Mouse (Mus musculus): ENCODE data around the gene Carmil1. TPM values are rescaled to one million over a fixed set of nuclear protein-coding genes. Genes with fewer than 3 reads are reported as not detected.
"Not testable (repeated sequence)": the region's sequence is repeated elsewhere in the genome, so short reads cannot be mapped to it uniquely, and the experiment has no call there.

Gene Carmil1
- total RNA-seq, 4 experiments from 2014 or later: 28.4 to 37.9 (median 31.1) TPM

DNA sequence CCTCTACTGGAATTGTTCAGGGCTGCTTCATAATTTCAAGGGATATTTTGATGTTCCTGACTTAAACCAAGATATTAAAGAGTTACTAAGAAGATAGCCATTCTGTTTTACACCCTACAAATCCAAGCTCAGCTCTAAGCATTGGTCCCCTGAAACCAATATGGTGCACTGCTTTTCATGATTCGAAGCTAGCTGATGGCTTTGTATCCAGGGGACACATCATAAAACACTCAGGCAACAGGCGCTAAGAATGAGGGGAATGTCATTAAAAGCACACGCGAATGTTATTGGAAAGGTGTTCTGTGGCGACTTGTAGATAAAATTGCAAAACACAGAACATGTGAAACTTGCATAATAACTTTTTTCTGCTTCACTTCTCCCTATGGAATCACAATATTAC is 174.8 kb downstream of the Carmil1 start:
- no peak for DNase-seq (ENCODE audit: low spot score in 2 of 2)

DNA sequence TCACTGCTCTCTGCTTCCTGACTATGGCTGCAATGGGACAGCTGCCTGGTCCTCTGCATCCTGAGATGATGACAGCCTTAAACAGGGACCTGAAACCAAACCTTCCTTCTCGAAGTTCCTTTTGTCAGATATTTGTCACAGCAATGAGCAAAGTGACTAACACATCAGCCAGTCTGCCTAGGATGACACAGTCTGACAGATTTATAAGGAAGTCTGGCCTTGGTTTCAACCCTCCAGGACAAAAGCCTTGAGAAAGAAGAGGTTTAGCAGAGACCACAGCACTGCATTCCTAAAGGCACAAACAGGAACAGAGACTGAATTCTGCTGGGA is 175.3 kb downstream of the Carmil1 start:
- no peak for DNase-seq (ENCODE audit: low spot score in 2 of 2)

DNA sequence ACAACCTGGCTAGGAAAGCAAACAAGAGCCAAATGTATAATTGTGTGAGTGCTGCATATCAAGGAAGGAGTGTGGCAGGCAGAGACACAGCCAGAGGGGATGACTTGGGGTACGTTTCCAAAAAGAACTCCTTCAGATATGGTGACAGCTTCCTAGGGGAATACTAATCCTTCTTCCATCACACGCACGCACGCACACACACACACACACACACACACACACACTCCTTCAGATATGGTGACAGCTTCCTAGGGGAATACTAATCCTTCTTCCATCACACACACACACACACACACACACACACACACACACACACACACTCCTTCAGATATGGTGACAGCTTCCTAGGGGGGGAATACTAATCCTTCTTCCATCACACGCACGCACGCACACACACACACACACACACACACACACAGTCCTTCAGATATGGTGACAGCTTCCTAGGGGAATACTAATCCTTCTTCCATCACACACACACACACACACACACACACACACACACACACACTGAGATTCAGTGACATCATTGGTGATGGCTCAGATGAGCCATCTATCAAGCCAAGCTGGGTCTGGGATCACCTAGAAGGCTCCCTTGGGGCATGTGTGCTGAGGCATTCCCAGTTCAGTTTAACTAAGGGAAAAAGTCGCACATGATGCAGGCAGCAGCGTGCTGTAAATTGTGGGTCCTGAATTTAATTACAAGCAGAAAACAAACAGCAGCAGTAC is 175.8 kb downstream of the Carmil1 start:
- DNase-seq (ENCODE audit: low spot score in 2 of 2): not testable (repeated sequence)

DNA sequence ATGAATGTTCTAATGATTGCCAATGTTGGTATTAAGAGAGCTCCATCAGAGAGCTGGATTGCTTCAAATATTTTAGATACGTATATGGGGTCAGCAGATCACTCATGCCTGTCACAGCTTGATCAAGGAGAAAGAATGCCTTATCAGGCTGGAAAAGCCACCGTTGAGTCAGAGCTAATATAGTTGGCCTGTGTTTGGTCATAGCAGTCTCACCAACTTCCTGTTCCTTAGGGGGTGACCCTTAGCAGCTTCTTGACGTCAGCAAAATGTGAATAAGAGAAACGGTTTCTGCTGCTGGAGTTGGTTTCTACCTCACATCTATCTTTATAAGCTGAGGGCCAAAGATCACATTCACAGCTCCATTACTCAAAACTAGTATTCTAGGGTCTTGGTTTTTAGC is 176.6 kb downstream of the Carmil1 start:
- no peak for DNase-seq (ENCODE audit: low spot score in 2 of 2)

DNA sequence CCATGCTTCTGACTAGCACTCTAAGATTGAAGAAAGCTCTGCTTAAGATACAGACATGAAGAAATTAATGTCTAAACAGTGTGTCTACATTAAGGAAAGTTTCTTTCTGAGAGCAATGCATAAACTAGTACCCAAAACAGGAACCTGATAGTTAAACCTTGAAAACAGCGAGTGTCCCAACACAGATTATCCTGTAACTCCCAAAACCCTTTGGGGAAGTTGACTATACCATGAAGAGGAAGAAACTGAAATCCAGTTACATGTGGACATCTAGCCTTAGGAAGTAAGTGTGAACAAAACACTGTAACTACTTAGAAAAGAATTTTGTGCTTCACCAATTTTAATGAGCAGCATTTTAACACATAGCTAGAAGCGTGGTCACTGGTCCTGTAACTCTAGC is 177.4 kb downstream of the Carmil1 start:
- no peak for DNase-seq (ENCODE audit: low spot score in 2 of 2)

DNA sequence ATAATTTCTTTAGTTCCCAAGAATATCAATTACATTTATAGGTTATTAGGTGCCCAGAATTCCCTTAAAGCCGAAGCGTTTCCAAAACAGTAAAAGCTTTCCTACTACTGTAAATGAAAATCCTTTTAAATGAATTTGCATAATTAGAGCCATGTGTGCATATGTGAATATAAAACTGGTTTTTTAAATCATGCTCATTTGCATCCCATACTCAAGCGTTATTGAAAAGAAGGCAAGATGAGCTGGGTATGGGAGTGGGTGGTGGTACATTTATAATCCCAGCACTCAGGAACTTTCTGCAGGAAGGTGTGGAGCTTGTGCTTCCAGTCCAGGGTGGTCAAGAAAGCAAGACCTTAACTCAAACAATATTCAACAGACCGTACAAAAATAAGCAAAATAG is 178.3 kb downstream of the Carmil1 start:
- DNase-seq (ENCODE audit: low spot score in 2 of 2): no peak

DNA sequence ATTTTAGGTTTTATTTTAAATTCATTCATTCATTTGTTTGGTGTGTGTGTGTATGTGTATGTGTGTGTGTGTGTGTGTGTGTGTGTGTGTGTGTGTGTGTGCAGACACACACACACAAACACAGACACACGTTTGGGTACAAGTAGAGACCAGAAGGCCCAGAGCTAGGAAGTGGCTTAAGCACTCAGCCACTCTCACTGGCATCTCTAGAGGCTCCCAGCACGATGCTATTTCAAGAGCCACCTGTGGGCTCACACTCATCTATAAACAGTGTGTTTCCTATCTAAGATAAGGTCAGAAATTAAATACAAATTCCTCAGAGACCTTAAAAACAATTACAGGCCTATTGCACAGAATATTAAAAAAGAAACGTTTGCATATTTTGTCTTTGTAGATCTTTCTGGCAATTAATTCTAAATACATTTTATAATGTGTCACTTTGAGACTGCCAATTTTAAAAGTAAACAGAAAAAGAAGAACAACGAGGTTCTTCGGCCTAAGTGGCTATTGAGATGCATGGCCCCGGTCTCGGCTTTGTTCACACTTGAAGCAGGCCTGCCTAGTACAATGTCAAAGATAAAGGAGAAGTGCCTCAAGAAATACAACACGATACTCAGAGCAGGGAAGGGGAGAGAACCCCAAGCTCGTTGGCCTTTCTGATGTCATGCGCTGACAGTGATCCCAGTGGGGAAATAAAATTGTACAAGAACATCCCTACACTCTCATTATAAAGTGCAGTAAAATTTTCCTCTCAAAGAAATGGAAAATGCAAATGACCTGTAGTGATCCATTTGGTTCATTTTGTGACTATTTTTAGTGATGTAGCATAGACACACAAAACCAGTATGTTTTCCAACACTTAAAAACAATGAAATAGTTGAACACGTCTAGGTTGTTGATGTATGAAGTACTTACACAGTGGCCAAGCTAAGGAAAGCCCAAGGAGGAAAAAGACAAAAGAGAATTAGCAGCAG is 179.2 kb downstream of the Carmil1 start:
- no peak for DNase-seq (ENCODE audit: low spot score in 2 of 2)

DNA sequence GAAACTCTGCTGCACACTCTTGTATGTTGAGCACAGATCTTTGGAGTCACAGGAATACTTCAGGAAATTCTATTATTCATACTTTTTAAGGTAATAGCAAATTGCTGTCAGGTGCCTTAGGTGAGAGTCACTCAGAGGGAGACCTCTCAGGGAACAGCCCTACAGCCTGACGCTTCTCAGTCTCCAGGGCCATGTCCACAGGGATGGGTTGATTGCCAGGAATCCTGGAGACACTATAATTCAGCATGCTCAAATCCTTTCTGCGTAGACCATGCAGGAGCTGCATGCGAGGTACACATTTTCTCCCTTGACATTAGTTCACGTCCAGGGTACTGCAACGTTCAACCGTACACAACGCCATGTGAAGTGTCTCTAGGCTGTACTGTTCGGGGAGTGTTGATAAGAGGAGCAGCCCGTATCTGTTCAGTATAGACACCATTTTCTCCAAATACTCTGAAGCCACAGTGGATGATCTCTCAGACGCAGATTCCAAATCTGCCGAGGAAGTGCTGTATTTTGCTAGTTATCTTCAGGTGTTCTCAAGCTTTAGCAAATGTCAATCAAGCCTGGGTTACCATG is 180.0 kb downstream of the Carmil1 start:
- no peak for DNase-seq (ENCODE audit: low spot score in 2 of 2)

DNA sequence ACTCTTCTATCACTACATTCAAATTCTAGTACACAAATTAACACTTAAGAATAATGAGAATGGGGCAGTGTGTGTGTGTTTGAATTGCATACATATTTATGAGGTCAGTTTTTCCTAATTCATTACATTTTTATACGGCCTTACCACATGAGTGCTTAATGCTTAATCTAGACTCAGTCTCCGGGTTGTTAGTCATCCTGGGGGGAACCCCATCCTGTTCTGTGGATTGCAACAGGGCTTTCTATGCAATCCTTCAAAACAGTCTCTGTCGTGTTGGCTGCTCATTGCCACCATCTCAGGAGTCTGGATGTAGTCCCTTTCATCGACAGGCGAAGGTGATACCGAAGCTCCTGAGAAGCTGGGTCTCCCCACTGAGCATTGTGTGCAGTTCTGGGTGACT is 184.0 kb downstream of the Carmil1 start:
- DNase-seq (ENCODE audit: low spot score in 2 of 2): no peak

DNA sequence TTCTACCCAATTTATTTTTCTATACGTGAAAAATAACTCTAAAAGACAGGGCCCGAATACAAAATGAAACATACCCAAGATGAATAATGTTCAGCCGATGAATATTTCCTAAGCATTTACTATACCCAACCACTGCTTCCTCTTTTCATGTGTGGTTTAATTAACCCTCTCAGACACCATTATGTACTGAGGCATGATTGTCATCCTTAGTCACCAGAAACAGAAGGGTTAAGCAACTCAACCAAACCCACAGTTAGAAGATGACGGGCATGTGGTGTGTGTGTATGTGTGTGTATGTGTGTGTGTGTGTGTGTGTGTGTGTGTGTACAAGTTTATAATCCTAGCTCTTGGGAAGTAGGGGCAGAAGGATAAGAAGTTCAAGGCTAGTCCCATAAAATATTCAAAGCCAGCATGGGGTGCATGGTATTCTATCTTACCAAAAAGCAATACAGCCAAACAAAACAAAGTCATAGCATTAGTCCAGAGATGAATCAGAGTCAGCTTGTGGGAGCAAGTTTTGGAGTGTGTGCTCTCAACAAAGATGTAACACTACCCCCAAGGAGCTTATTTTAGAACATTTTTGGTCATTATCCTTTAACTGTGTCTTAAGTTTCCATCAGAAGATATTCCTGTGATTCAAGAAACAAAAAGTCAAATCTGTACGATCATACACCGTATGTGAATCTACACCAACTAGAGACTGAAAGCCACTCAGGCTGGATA is 185.6 kb downstream of the Carmil1 start:
- DNase-seq (ENCODE audit: low spot score in 2 of 2): no peak

DNA sequence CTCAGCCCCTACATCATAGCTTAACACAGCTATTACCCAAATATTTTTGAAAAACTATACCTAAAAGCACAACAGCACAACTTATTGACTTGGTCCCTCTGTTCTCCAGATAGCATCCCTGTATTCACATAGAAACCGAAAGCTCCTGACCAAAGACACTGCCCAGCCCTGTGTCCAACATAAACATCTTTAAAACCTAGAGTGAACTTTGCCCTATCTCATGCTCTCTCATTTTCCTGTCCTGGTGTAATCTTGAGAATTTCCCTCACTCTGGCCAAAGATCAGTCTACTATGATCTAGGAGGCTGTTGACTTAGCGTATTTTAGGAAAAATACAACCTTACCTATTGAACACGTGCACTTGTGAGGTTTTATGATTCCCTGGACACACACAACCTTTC is 187.5 kb downstream of the Carmil1 start:
- no peak for DNase-seq (ENCODE audit: low spot score in 2 of 2)

DNA sequence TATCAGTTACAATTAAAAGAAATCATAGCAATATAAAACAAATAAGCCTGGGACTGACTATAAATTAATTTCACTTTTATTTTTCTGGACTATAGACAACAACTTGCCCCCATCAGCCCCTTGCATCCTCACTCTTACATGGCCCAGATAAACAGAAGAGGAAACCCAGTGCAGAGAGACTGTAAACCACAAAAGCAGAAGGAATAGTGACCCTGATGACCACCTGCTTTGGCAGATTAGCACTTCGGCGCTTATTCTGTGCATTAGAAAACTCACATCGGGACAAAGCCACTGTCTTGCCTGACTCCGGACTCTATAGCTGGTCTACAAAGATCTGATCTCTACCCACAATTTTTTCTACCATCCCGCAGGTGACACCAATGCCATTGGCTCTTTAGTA is 188.5 kb downstream of the Carmil1 start:
- DNase-seq (ENCODE audit: low spot score in 2 of 2): no peak

DNA sequence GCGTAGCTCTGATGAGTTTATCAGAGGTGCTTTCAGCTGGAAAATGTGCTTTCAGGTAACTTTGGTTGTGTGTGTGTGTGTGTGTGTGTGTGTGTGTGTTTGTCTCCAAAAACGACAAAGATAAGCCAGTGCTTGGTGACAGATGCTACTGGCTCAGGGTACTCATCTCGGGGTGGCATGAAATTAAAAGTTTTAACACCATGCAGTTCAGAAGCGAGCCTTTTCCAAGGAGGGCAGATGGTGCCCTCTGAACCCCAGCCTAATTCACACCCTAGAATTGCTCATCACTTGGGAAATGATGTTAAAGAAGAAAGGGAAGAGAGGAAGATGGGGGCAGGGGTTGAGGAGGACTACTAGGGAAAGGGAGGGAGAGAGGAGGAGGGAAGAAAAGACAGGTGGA is 198.4 kb downstream of the Carmil1 start:
- DNase-seq (ENCODE audit: low spot score in 2 of 2): no peak

DNA sequence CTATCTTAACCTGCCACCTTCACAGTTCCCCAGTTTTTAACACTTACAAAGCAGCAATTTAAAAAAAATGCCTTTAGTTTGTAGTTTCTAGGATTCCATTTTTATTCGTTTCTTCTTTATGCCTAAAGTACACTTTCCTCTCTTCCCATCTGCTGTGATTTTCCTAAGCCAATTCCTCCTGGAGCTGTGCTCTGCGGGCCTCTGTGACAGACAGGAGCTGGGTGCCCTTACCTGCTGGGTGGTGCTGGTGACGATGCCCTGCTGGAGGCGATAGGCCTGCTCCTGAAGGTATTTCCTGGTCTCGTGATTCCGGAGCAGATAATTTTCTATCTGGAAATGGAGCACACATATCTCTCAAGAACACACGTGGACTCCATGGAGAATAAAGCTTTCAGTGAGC is 198.9 kb downstream of the Carmil1 start:
- DNase-seq (ENCODE audit: low spot score in 2 of 2): no peak

DNA sequence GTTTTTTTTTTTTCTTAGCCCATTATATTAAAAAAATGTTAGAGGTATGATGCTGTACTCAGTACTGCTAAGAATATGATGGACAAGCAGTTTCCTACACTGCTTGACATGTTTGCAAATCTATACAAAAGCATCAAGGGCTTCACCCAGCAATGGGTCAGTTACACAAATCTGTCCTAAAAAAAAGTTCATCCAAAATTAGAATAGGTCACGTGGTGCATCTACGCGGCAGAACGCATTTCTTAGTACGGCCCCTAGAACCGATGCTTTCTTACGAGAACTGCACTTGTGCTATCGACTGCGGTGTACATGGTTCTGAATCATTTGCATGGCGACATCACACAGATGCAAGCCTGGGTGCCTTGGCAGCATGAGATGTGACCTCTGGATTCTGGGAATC is 208.0 kb downstream of the Carmil1 start:
- no peak for DNase-seq (ENCODE audit: low spot score in 2 of 2)

DNA sequence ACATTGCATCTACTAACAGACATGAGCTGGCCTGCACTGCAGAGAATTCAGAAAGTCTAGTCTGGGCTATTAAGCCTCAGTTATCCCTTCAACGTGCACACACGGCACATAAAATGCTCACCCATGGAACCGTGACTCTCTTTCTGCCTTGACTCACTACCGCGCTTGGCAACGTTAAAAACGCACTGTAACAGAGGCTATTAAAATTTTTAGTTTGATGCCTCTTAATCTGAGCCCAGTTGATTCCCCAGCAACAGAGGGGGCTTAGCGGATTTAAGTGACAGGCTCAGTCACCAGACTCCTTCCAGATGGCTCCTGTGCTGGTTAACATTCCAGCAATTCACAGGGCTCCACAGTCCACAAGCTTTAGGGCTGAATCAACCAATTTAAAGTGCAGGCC is 213.0 kb downstream of the Carmil1 start:
- DNase-seq (ENCODE audit: low spot score in 2 of 2): no peak

DNA sequence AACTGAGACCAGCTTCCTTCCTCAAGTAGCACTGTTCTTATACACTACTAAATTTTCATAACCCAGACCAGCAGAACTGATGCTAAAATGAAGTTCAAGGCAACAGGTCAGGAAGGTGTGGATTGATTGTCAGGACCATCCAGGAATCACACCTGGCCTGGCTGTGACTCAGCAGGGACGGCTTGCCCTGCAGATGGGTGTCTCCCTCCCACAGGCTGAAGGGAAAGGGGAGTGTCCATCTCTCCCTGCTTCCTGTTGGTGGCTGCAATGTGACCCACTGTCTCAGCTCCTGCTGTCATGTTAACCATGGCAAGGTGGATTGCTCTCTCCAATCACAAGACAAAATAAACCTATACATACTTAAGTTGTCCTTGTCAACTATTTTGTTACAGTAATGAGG is 215.1 kb downstream of the Carmil1 start:
- no peak for DNase-seq (ENCODE audit: low spot score in 2 of 2)

DNA sequence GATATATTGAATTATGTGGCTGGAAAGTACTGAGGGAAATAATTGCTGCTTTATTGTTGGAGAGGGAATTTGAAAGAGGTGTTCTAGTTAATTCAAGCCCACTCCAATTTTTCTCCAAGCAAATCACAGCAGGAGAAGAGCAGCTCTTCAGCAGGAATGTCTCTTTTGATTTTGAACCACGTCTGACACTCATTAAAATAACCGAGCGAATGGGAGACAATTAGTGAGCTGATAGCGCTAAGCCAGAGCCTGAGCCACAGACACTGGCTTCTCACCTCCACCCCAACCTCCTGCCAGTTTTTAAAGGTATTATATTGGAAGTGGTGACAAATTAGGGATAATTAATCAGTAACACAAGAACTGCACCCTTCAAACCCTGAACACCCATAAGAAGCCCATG is 217.8 kb downstream of the Carmil1 start:
- no peak for DNase-seq (ENCODE audit: low spot score in 2 of 2)

DNA sequence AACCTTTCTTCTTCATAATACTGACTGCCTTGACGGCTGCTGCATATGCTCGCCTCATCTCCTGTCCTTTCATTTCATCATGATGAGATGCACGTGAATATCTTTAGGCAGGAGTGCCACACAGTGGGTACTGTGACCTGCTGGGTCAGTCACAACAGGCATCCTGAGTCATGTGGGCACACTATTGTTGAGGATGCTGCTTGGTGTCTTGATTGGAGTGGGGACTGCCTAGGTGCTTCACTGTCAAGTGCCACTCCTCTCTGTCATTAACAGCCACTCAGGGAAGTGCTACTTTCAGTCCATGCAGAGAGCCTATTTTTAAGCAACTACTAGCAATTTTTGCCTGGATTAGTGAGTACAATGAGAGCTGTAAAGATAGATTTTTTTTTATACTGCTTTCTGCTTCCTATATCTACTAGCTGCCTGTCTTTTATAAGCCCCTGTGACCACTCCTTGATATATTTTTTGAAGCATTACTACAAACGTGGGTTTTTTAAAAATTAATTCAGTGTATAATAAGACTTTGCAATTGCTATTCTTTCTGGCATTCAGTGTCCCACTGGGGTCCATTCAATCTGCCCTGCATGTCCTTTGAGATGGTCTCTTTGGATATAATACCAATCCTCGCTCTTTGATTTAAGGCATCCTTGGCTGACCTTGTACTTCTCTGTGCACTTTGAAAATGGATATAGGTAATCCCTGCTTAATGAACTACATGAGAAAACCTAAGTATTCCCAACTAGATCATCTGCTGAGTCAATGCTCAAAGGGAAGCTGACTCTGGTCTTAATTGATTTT is 225.3 kb downstream of the Carmil1 start:
- DNase-seq (ENCODE audit: low spot score in 2 of 2): no peak

DNA sequence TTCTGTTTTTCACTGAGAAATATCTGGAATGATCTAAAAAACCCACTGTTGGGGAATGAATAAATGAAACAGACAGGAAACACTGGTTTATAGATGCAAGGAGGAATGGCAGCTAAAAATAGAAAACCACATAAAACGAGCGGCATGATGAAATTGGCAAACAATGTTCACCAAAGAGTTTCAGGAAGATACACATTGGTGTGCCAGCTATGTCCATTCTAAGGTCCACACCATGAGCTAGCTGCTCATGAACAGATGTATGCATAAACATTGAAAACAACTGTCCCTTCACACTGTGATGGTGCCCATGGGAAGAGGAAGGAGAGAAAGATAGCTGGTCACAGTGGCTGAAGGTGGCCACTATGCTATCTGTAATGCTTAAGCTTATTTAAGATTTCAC is 229.1 kb downstream of the Carmil1 start:
- DNase-seq (ENCODE audit: low spot score in 2 of 2): no peak

DNA sequence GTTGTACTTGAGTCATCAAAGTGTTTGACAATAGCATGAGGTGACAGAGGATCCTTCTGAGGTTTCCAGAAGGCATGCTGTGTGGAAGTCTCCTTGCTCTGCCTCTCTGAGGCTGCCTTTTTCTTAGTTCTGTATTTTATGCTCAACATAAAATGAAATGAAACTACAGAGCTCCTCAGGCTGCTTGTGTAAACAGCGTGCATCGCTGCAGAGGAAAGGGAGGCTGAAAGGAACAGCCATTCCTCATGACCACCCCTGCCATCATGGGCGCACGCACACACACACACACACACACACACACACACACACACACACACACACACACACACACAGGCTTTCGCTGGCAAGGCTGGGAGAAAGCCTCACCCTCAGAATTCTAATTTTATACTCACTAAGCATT is 230.3 kb downstream of the Carmil1 start:
- DNase-seq (ENCODE audit: low spot score in 2 of 2): no peak

All from left cerebral cortex, adult 8-10 months (tissue).